Mouse (Mus musculus) liver, embryonic 14.5 days (tissue): ENCODE results near the gene Inpp5a.

ENCODE experiments used
- CTCF ChIP-seq: IDR thresholded peaks from 2 replicates; pipeline ENCODE4 v1.5.1; 2016; ENCODE audit warnings: antibody characterized with exemption, low read depth, control low read depth
- EP300 ChIP-seq: IDR thresholded peaks from 2 replicates; pipeline ENCODE4 v1.6.1; 2016; ENCODE audit warnings: antibody characterized with exemption, low read depth

- TF ChIP-seq CTCF (no peak), EP300 (no peak)
Measured at GRCm38 (mm10) chr7:139413400-139413799, 24.5 kb downstream of the Inpp5a start.
